In genomic region chr11:46665599-46666522, GRCm38 (mm10) we compare ENCODE assay signal across 9 mouse cellular contexts. TPM values are rescaled to one million over a fixed set of nuclear protein-coding genes. Genes with fewer than 3 reads are reported as not detected.
DNase-seq lines count a peak whose midpoint lies in the region; ATAC-seq and TF ChIP-seq lines count a peak whose summit lies in the region.
"Had no signal": no experiment of that assay in that cellular context is flagged by ENCODE, and none has a peak within 500 bp of the region (broad histone marks: within the 10 kb centered on the region; RNA-seq: fewer than 3 reads in every experiment).

No protein-coding gene starts in this region.

- TF ChIP-seq POLR2A in thymus, adult 2 months (IDR thresholded peaks at IDR 0.05; ENCODE audit: control insufficient read depth, extremely low read depth, insufficient read depth, low read length, poor library complexity): no peak

- H3K36me3 ChIP-seq in thymus, adult 2 months (ENCODE audit: control insufficient read depth, insufficient read depth, low read length): no peaks in the 10 kb centered on the region
- H3K36me3 ChIP-seq in hindbrain, embryonic 14.5 days (replicated peaks; ENCODE audit: control insufficient read depth, insufficient read depth): no peaks in the 10 kb centered on the region

- no peak overlapping the region for H3K9ac ChIP-seq in hindbrain, embryonic 14.5 days

- no peak overlapping the region for H3K4me2 ChIP-seq in hindbrain, embryonic 14.5 days (replicated peaks)

- 67% methylated on average over 6 of the region's 6 CpGs for WGBS in thymus, adult 2 months
- WGBS in hindbrain, embryonic 14.5 days: 74% methylated on average over 6 of the region's 6 CpGs

- no peak overlapping the region for H3K4me3 ChIP-seq in thymus, adult 2 months (ENCODE audit: control insufficient read depth, insufficient read depth, low read length)
- no peak overlapping the region for H3K4me3 ChIP-seq in hindbrain, embryonic 14.5 days (replicated peaks; ENCODE audit: low read length)

- no peaks in the 10 kb centered on the region for H3K27me3 ChIP-seq in thymus, adult 2 months (ENCODE audit: control insufficient read depth, insufficient read depth, low read length)
- no peaks in the 10 kb centered on the region for H3K27me3 ChIP-seq in hindbrain, embryonic 14.5 days (ENCODE audit: control insufficient read depth, insufficient read depth, low read length)

- no peak overlapping the region for H3K27ac ChIP-seq in thymus, adult 2 months (ENCODE audit: control insufficient read depth, insufficient read depth, low read length)
- no peak overlapping the region for H3K27ac ChIP-seq in hindbrain, embryonic 14.5 days

- H3K9me3 ChIP-seq in hindbrain, embryonic 14.5 days (ENCODE audit: control insufficient read depth, low read length): no peaks in the 10 kb centered on the region

- ATAC-seq in hindbrain, embryonic 14.5 days (ENCODE audit: low FRiP score): peak; percentile 80

- no peak for TF ChIP-seq CTCF in thymus, adult 2 months (IDR thresholded peaks at IDR 0.05; ENCODE audit: borderline replicate concordance, control insufficient read depth, extremely low read depth, insufficient read depth, low read length, poor library complexity)

- H3K4me1 ChIP-seq in thymus, adult 2 months (replicated peaks; ENCODE audit: control insufficient read depth, insufficient read depth, low read length): no peaks in the 10 kb centered on the region
- H3K4me1 ChIP-seq in hindbrain, embryonic 14.5 days (replicated peaks; ENCODE audit: control insufficient read depth, insufficient read depth, low read length): no peaks in the 10 kb centered on the region

- DNase-seq in adrenal gland, postnatal 10 days: peak; percentile 19
- DNase-seq in adrenal gland, postnatal 25 days: no peak
- DNase-seq in thymus, adult 2 months: peak; percentile 18
- DNase-seq in thymus, adult 18-20 months: no peak
- DNase-seq in hindbrain, embryonic 14.5 days (ENCODE audit: low spot score): peak; percentile 71
- peak; percentile 24 for DNase-seq in liver
- DNase-seq in naive thymus-derived CD4-positive, alpha-beta T cell, adult 2 months (ENCODE audit: low read depth): peak; percentile 54
- DNase-seq in urinary bladder, postnatal 10 days (ENCODE audit: low spot score): no peak

RNA-seq across cellular contexts. Expression of gene Dppa1, which starts 36.8 kb away (rescaled TPM):
- total RNA-seq in adrenal gland, postnatal 10 days (2021): not detected
- total RNA-seq in adrenal gland, postnatal 25 days (2021): not detected in 2 replicates
- polyA plus RNA-seq in thymus, adult 2 months (2012; rRNA removed): 0.44 TPM in 1 of 2 replicates, not detected in the other
- polyA plus RNA-seq in hindbrain, embryonic 14.5 days (2014; fragmentation: Nextera tagmentation; extraction: Ambion mirVana): not detected in 2 replicates
- polyA plus RNA-seq: C2C12 had no signal

RNA-seq across cellular contexts. Expression of gene Timd2, which starts 41.0 kb away (rescaled TPM):
- total RNA-seq in adrenal gland, postnatal 10 days (2021): 10 to 100 TPM in 1 of 2 experiments, 1 to 10 TPM in 1; 6.0 to 12.8 TPM
- total RNA-seq in adrenal gland, postnatal 25 days (2021): 0.71 TPM in 1 of 2 replicates, not detected in the other
- 6.5 and 6.8 TPM in 2 replicates for polyA plus RNA-seq in thymus, adult 2 months (2012; rRNA removed)
- not detected in 2 replicates for polyA plus RNA-seq in hindbrain, embryonic 14.5 days (2014; fragmentation: Nextera tagmentation; extraction: Ambion mirVana)
- polyA plus RNA-seq: C2C12 had no signal

Comparison
In these comparisons a context has a peak if more than half of its experiments do, and no peak if none do; other contexts are left out.
1. DNase-seq: peak in adrenal gland, postnatal 10 days (single experiment), thymus, adult 2 months (single experiment), hindbrain, embryonic 14.5 days (single experiment), liver (single experiment) and naive thymus-derived CD4-positive, alpha-beta T cell, adult 2 months (single experiment); none in adrenal gland, postnatal 25 days (single experiment), thymus, adult 18-20 months (0 of 2) and urinary bladder, postnatal 10 days (single experiment).